Mouse (Mus musculus): ENCODE data around the gene Supt4a.
A peak's percentile ranks its signal among the peaks of the same experiment; 100 is the strongest.

The Supt4a gene

GRCm38 (mm10) chr11:87772354-87772753, 35.0 kb downstream of the Supt4a start:
- DNase-seq = no peak

DNA sequence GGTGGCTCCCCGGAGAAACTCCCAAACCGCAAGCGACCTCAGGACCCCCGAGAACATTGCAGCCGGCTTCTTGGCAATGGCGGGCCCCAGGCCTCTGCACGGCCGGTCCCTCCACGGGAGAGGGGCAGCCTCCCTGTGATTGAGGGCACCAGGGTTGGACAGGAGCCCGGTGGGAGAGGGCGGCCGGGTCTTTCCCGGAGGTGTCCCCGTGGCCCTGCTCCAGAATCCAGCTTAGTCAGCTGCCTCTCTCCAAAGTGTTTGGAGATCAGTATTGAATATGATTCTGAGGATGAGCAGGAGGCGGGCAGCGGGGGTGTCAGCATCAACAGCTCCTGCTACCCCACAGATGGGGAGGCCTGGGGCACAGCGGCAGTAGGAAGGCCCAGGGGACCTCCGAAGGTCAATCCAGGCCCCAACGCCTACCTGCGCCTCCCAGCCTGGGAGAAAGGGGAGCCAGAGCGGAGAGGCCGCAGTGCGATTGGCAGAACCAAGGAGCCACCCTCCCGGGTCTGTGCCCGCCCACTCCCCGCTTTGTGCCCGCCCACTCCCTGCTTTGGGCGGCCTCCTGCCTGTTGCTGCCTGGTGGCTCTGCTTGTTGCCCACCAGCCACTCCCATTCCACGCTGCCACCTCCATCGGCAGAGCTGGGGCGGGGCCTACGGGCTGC, 40.9 kb downstream of the Supt4a start:
- DNase-seq = peak; percentile 69

GRCm38 (mm10) chr11:87778915-87779314, 41.6 kb downstream of the Supt4a start:
- DNase-seq = no peak

DNA sequence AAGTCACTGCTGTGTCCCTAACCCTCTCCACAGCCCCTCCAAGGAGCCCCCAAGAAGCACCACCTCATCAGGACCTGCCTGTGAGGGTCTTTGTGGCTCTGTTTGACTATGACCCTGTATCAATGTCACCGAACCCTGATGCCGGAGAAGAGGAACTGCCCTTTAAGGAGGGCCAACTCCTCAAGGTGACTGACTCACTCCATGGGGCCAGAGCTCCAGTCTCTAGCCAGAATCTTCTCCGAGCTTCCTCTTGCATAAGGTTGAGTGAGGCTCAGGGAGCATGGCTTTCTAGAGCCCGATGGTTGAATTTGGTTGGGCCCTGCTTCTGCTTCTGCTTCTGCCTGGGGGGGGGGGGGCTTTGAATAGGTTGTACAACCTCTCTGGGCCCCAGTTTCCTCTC, 42.0 kb downstream of the Supt4a start:
- no peak for DNase-seq

DNA sequence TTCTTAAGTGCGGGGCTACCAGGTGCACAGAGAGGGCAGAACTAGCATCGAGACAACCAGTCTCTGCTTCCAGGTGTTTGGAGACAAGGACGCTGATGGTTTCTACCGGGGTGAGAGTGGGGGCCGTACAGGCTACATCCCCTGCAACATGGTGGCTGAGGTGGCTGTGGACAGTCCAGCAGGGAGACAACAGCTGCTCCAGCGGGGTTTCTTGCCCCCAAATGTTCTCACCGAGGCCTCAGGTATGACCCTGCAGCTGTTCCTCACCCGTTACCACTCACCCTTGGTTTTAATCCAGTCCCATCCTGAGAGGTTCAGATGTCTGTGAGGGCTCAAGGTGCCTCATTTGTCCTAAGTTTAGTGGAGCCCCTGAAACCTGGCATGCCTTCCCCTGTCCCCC, 42.8 kb downstream of the Supt4a start:
- DNase-seq = no peak

- no peak for DNase-seq
Observed at GRCm38 (mm10) chr11:87790088-87790487, 52.7 kb downstream of the Supt4a start.

All from lung, postnatal 14 days (tissue).